Mouse (Mus musculus): ENCODE measurements at regions not wholly inside any gene's neighbourhood (a gene's known extent, or its start where the extent isn't known, plus 50 kb on each side); places are given as distances from the start of the nearest gene placed in this dataset.

DNA sequence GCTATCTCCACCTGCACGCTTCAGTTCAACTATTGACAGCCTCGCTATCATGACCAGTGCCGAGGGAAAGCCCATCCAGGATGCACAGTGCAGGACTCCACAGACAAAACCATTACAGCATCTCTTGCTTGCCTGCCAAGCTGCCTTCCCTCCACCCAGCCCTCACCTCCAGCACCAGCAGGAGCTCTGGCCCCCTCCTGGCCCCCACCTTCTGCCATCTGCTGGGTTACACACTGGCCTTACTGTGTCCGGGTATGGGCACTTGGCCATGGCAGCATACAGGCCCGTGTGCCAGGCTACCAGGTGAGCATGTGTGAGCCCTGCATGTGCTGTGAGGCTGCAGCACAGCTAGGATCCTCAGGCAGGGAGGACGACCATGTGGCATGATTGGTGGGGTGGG is 243.6 kb downstream of the Cbln1 start:
- Histone ChIP-seq H3K9me3 (replicated peaks; ENCODE audit: control insufficient read depth, low read length) (no peaks in the 10 kb centered on the region), H3K4me1 (ENCODE audit: control insufficient read depth, insufficient read depth, low read length) (no peaks in the 10 kb centered on the region), H3K27ac (ENCODE audit: low read length) (no peak overlapping the region), H3K36me3 (ENCODE audit: control insufficient read depth, insufficient read depth, low read length) (no peaks in the 10 kb centered on the region), H3K9ac (ENCODE audit: low read length) (no peak overlapping the region), H3K27me3 (ENCODE audit: control insufficient read depth, insufficient read depth, low read length) (no peaks in the 10 kb centered on the region), H3K4me2 (ENCODE audit: low read depth, low read length) (no peak overlapping the region), H3K4me3 (replicated peaks; ENCODE audit: low read length) (no peak overlapping the region)
- WGBS: 84% methylated on average over 6 of the region's 6 CpGs
- no peak for ATAC-seq (ENCODE audit: insufficient read depth, low FRiP score)

- Histone ChIP-seq H3K4me2 (ENCODE audit: low read depth, low read length) (no peak overlapping the region), H3K27me3 (ENCODE audit: control insufficient read depth, insufficient read depth, low read length) (no peaks in the 10 kb centered on the region), H3K4me1 (ENCODE audit: control insufficient read depth, insufficient read depth, low read length) (no peaks in the 10 kb centered on the region), H3K9me3 (replicated peaks; ENCODE audit: control insufficient read depth, low read length) (no peaks in the 10 kb centered on the region), H3K36me3 (ENCODE audit: control insufficient read depth, insufficient read depth, low read length) (no peaks in the 10 kb centered on the region), H3K9ac (ENCODE audit: low read length) (no peak overlapping the region), H3K4me3 (replicated peaks; ENCODE audit: low read length) (no peak overlapping the region), H3K27ac (ENCODE audit: low read length) (no peak overlapping the region)
- 73% methylated on average over 11 of the region's 11 CpGs for WGBS
- ATAC-seq (ENCODE audit: insufficient read depth, low FRiP score): no peak
These were observed 246.6 kb downstream of the Cbln1 start for GRCm38 (mm10) chr8:87225504-87226425.

DNA sequence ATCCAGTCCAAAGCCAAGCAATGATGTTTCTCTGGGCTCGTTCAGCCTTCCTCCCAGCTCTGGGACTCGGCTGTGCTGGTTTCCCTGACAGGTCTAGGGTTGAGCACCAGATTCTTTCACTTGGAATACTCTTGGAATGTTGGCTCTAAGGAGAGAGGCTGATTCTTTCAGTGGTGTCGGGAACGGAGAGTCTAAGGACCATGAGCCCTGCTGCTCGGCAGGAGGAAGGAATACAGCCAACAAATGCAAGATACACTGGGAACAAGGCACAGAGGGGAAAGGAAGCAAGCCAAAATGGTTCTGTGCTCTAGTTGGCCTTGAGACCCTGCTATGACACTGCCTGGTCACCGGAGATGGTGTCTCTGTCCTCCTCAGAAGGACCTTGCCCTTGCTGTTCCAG is 251.8 kb downstream of the Cbln1 start:
- Histone ChIP-seq H3K36me3 (ENCODE audit: control insufficient read depth, insufficient read depth, low read length) (no peaks in the 10 kb centered on the region), H3K27ac (ENCODE audit: low read length) (no peak overlapping the region), H3K4me3 (replicated peaks; ENCODE audit: low read length) (no peak overlapping the region), H3K4me1 (ENCODE audit: control insufficient read depth, insufficient read depth, low read length) (no peaks in the 10 kb centered on the region), H3K4me2 (ENCODE audit: low read depth, low read length) (no peak overlapping the region), H3K9ac (ENCODE audit: low read length) (no peak overlapping the region), H3K27me3 (ENCODE audit: control insufficient read depth, insufficient read depth, low read length) (no peaks in the 10 kb centered on the region), H3K9me3 (replicated peaks; ENCODE audit: control insufficient read depth, low read length) (no peaks in the 10 kb centered on the region)
- 79% methylated on average over 6 of the region's 6 CpGs for WGBS
- no peak for ATAC-seq (ENCODE audit: insufficient read depth, low FRiP score)

DNA sequence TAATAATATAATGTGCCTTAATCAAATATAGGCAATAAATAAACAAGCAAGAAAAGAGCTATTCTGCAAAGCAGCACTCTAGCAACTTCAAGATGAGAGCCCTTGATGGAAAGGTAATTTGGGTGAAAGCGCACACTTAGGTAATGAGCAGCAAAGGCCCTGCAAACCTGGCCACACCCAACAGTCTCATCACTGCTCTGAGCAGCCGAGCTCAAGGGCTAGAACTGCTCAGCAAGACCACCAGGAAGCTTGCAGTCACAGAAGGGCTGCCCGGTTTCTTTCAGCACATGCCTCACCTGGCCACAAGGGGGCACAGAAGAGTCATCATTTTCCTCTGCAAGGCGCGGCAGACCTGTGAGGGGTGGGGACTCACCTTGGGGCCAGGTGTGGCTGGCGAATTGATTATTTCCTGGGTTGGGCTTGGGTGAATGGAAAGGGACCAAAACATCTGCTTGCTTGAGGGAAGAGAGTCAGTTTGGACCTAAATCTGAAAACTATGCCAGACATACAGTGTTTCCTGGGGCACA is 253.4 kb downstream of the Cbln1 start:
- Histone ChIP-seq H3K27me3 (ENCODE audit: control insufficient read depth, insufficient read depth, low read length) (no peaks in the 10 kb centered on the region), H3K27ac (ENCODE audit: low read length) (no peak overlapping the region), H3K36me3 (ENCODE audit: control insufficient read depth, insufficient read depth, low read length) (no peaks in the 10 kb centered on the region), H3K9ac (ENCODE audit: low read length) (no peak overlapping the region), H3K4me2 (ENCODE audit: low read depth, low read length) (no peak overlapping the region), H3K9me3 (replicated peaks; ENCODE audit: control insufficient read depth, low read length) (no peaks in the 10 kb centered on the region), H3K4me1 (ENCODE audit: control insufficient read depth, insufficient read depth, low read length) (no peaks in the 10 kb centered on the region), H3K4me3 (replicated peaks; ENCODE audit: low read length) (no peak overlapping the region)
- WGBS: 11% methylated on average over 6 of the region's 6 CpGs
- ATAC-seq (ENCODE audit: insufficient read depth, low FRiP score): no peak

- H3K9ac ChIP-seq (ENCODE audit: low read length): no peak overlapping the region
- WGBS: 77% methylated on average over 10 of the region's 10 CpGs
- H3K4me3 ChIP-seq (replicated peaks; ENCODE audit: low read length): no peak overlapping the region
- no peak overlapping the region for H3K4me2 ChIP-seq (ENCODE audit: low read depth, low read length)
- no peaks in the 10 kb centered on the region for H3K9me3 ChIP-seq (replicated peaks; ENCODE audit: control insufficient read depth, low read length)
- H3K27me3 ChIP-seq (ENCODE audit: control insufficient read depth, insufficient read depth, low read length): no peaks in the 10 kb centered on the region
- H3K27ac ChIP-seq (ENCODE audit: low read length): no peak overlapping the region
- ATAC-seq (ENCODE audit: insufficient read depth, low FRiP score): no peak
- H3K36me3 ChIP-seq (ENCODE audit: control insufficient read depth, insufficient read depth, low read length): no peaks in the 10 kb centered on the region
- H3K4me1 ChIP-seq (ENCODE audit: control insufficient read depth, insufficient read depth, low read length): no peaks in the 10 kb centered on the region
These were observed 257.4 kb downstream of the Cbln1 start for GRCm38 (mm10) chr8:87214962-87215361.

DNA sequence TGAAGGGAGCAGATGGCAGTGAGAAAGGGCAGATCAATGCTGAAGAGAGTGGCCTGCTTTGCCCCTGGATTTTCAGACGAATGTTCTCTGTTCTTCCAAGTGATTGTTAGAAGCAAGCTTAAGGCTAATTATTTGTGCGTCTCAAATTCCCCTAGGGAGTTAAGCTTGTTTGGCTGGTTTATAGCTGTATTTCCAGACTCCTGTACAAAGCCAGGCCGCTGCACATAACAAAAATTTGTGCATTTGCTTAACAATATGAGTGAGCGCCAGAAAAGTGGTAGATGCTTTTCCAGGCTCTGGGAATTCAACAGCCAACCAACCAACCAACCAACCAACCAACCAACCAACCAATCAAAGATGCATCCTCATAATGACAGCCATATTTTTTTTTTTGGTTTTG is 261.9 kb downstream of the Cbln1 start:
- ATAC-seq (ENCODE audit: insufficient read depth, low FRiP score): no peak
- H3K27ac ChIP-seq (ENCODE audit: low read length): no peak overlapping the region
- no peaks in the 10 kb centered on the region for H3K27me3 ChIP-seq (ENCODE audit: control insufficient read depth, insufficient read depth, low read length)

GRCm38 (mm10) chr8:87209295-87209694 is 263.1 kb downstream of the Cbln1 start:
- H3K4me3 ChIP-seq (replicated peaks; ENCODE audit: low read length): no peak overlapping the region
- no peak overlapping the region for H3K9ac ChIP-seq (ENCODE audit: low read length)
- no peaks in the 10 kb centered on the region for H3K36me3 ChIP-seq (ENCODE audit: control insufficient read depth, insufficient read depth, low read length)
- no peaks in the 10 kb centered on the region for H3K27me3 ChIP-seq (ENCODE audit: control insufficient read depth, insufficient read depth, low read length)
- H3K4me2 ChIP-seq (ENCODE audit: low read depth, low read length): no peak overlapping the region
- WGBS: 80% methylated on average over 1 of the region's 1 CpGs
- H3K27ac ChIP-seq (ENCODE audit: low read length): no peak overlapping the region
- H3K9me3 ChIP-seq (replicated peaks; ENCODE audit: control insufficient read depth, low read length): no peaks in the 10 kb centered on the region
- H3K4me1 ChIP-seq (ENCODE audit: control insufficient read depth, insufficient read depth, low read length): no peaks in the 10 kb centered on the region
- no peak for ATAC-seq (ENCODE audit: insufficient read depth, low FRiP score)

More for the DNA sequence above, 261.9 kb downstream of the Cbln1 start:
- 63% methylated on average over 4 of the region's 4 CpGs for WGBS
- H3K9ac ChIP-seq (ENCODE audit: low read length): no peak overlapping the region
- no peaks in the 10 kb centered on the region for H3K9me3 ChIP-seq (replicated peaks; ENCODE audit: control insufficient read depth, low read length)
- H3K4me3 ChIP-seq (replicated peaks; ENCODE audit: low read length): no peak overlapping the region
- no peaks in the 10 kb centered on the region for H3K4me1 ChIP-seq (ENCODE audit: control insufficient read depth, insufficient read depth, low read length)
- H3K4me2 ChIP-seq (ENCODE audit: low read depth, low read length): no peak overlapping the region
- H3K36me3 ChIP-seq (ENCODE audit: control insufficient read depth, insufficient read depth, low read length): no peaks in the 10 kb centered on the region

DNA sequence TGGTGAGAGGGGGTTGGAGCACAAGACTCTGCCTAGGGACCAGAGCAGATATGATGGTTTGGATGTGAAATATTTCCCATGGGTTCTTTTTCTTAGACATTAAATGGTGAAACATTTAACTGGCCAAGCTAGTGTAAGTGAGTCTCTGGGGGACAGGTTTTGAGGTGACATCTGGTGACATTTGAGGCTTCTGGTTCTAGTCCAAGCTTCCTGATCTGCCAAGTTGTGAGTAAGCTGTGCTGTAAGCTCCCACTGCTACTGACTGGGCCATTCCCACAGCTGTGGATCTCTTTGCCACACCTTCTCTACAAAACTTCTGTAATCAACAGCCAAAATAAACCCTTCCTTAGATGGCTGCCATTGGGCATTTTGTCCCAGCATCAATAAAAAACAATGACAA is 264.4 kb downstream of the Cbln1 start:
- no peak overlapping the region for H3K9ac ChIP-seq (ENCODE audit: low read length)
- no peaks in the 10 kb centered on the region for H3K36me3 ChIP-seq (ENCODE audit: control insufficient read depth, insufficient read depth, low read length)
- H3K9me3 ChIP-seq (replicated peaks; ENCODE audit: control insufficient read depth, low read length): no peaks in the 10 kb centered on the region
- H3K4me2 ChIP-seq (ENCODE audit: low read depth, low read length): no peak overlapping the region
- no peak overlapping the region for H3K27ac ChIP-seq (ENCODE audit: low read length)
- H3K4me1 ChIP-seq (ENCODE audit: control insufficient read depth, insufficient read depth, low read length): no peaks in the 10 kb centered on the region
- no peak overlapping the region for H3K4me3 ChIP-seq (replicated peaks; ENCODE audit: low read length)
- H3K27me3 ChIP-seq (ENCODE audit: control insufficient read depth, insufficient read depth, low read length): no peaks in the 10 kb centered on the region
- no peak for ATAC-seq (ENCODE audit: insufficient read depth, low FRiP score)

DNA sequence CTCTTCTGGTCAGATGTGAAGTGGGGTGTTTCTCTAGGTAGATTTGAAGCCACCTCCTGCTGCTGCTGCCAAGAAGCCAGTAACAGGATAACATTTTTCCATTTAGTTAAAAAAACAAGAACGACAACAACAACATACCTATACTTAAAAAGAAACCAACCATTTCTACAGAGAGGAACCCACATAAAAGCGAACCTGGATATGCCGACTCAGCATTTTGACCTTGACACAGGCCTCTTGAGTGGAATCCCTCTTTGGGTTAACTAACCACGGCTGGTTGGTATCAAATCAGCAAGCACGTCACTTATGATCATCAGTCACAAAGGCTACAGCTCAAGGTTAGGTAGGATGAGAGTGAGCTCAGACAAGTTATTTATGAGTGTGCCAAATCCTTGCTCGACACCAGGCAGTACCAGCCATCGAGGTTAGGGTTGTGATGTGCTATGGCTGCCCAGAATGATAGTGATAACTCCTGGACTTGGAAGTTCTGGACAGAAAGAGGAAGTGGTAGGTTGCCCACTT is 269.7 kb downstream of the Cbln1 start:
- Histone ChIP-seq H3K36me3 (ENCODE audit: control insufficient read depth, insufficient read depth, low read length) (no peaks in the 10 kb centered on the region), H3K9me3 (replicated peaks; ENCODE audit: control insufficient read depth, low read length) (no peaks in the 10 kb centered on the region), H3K27me3 (ENCODE audit: control insufficient read depth, insufficient read depth, low read length) (no peaks in the 10 kb centered on the region), H3K9ac (ENCODE audit: low read length) (no peak overlapping the region), H3K4me2 (ENCODE audit: low read depth, low read length) (no peak overlapping the region), H3K4me1 (ENCODE audit: control insufficient read depth, insufficient read depth, low read length) (peaks cover 7% of the 10 kb centered on the region), H3K27ac (ENCODE audit: low read length) (no peak overlapping the region), H3K4me3 (replicated peaks; ENCODE audit: low read length) (no peak overlapping the region)
- 69% methylated on average over 7 of the region's 7 CpGs for WGBS
- no peak for ATAC-seq (ENCODE audit: insufficient read depth, low FRiP score)
